Mouse (Mus musculus) CH12.LX (cell line): ENCODE results near the gene Atp5g1.

Source experiments
- CTCF ChIP-seq, 2 experiments: IDR thresholded peaks in 1 of 2; conservative IDR thresholded peaks in 1 of 2; 2 replicates each; pipeline ENCODE4 v1.5.1; 2011 to 2012; ENCODE audit warnings: low read depth in 2 of 2, low read length in 2 of 2, improper control_type of control experiment in 1 of 2, inconsistent platforms in 1 of 2, mild to moderate bottlenecking in 1 of 2, moderate library complexity in 1 of 2
- HCFC1 ChIP-seq: IDR thresholded peaks from 2 replicates; pipeline ENCODE4 v1.6.1; 2012; ENCODE audit warnings: low read depth, mild to moderate bottlenecking, inconsistent platforms, low read length, improper control_type of control experiment
- MXI1 ChIP-seq: IDR thresholded peaks from 2 replicates; pipeline ENCODE4 v1.6.1; 2011; ENCODE audit warnings: mild to moderate bottlenecking, low read depth, low read length, improper control_type of control experiment
- POLR2AphosphoS2 ChIP-seq: IDR thresholded peaks from 2 replicates; pipeline ENCODE4 v1.6.1; 2011; ENCODE audit warnings: low read depth, low read length, improper control_type of control experiment

DNA sequence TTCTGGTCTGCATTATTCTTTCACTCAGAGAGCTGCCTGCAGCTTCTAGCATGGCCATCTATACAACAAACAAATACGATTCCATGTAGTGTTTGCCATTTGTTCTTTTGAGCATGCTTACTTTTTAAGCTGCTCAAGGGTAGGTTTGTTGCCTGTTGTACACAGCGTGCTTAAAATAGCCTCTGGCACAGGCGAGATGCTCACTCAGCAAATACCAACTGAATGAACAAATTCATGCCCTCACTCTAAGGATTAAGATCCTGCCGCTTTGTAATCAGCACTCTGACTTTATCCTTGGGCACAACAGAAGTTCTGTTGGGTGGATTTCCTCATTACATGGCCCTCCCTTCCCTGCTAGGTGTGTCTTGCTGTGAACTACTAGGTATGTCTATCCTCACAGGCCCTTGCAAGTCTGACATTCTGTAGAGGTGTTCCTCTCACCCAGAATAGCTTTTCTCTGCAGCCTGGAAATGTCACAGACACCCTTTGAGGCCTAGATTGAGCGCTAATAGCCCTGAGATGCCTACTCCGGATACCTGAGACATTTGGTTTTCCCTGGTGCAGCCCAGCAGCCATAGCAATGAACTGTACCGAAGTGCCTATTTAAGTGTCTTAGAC lies 17.3 kb upstream of the Atp5g1 start:
- TF ChIP-seq CTCF (conservative IDR thresholded peaks at IDR 0.05 in 1 of 2, IDR thresholded peaks at IDR 0.05 in 1 of 2; ENCODE audit: low read depth in 2 of 2, low read length in 2 of 2) (no peak), POLR2AphosphoS2 (no peak), MXI1 (no peak), HCFC1 (no peak)
